Mouse (Mus musculus): Measurements from ENCODE around the gene Gm14226.
"Not testable (repeated sequence)": the region's sequence is repeated elsewhere in the genome, so short reads cannot be mapped to it uniquely, and the experiment has no call there.

GRCm38 (mm10) chr2:155016751-155017150 is 1.3 kb upstream of the Gm14226 start:
- not testable (repeated sequence) for TF ChIP-seq EP300 (IDR thresholded peaks at IDR 0.05; ENCODE audit: insufficient read depth, low read depth, low read length); CTCF (IDR thresholded peaks at IDR 0.05)

All from heart, adult 2 months (tissue).